Mouse (Mus musculus) layer of hippocampus, adult 2 months (tissue): ENCODE data around the gene Ppp1ca. TPM values are rescaled to one million over a fixed set of nuclear protein-coding genes. Genes with fewer than 3 reads are reported as not detected.

Experiments
- DNase-seq, 2 experiments: peaks; one replicate each; pipeline ENCODE4 v3.0.0; 2022; ENCODE audit warnings: low spot score in 2 of 2
- H3K27ac ChIP-seq: fragments of 200-600 bp; 2 replicates; pipeline ENCODE4 v1.8.1; 2022
- H3K4me3 ChIP-seq: fragments of 200-600 bp; 2 replicates; pipeline ENCODE4 v1.8.1; 2022; ENCODE audit warnings: mild to moderate bottlenecking
- CTCF ChIP-seq: fragments of 200-600 bp; conservative IDR thresholded peaks from 2 replicates; pipeline ENCODE4 v1.8.1; 2022; ENCODE audit warnings: antibody characterized with exemption, mild to moderate bottlenecking, moderate library complexity
- long read RNA-seq, 2 experiments: library from polyadenylated mRNA; stranded (forward); transcript quantifications; one replicate each; pipeline ENCODE4 v2.0.0; 2021; ENCODE audit warnings: borderline mapping rate in 2 of 2
- total RNA-seq, 2 experiments: library from RNA; stranded (reverse); gene quantifications; 2 replicates each; pipeline ENCODE4 v1.2.3; 2021

Gene Ppp1ca
- 100 to 1,000 TPM; 263 to 276 TPM for total RNA-seq
- long read RNA-seq, experiment 1, transcript Ppp1ca-201 (7 exons, 1,473 nt), result major isoform, 192 of 209 reads
- long read RNA-seq, experiment 1, partial matches to known transcripts, result 9 of 209 reads
- long read RNA-seq, experiment 1, other reads (novel, unspliced or antisense), result 7 of 209 reads
- long read RNA-seq, experiment 2, transcript Ppp1ca-201 (7 exons, 1,473 nt), result major isoform, 260 of 293 reads
- long read RNA-seq, experiment 2, partial matches to known transcripts, result 12 of 293 reads
- long read RNA-seq, experiment 2, other reads (novel, unspliced or antisense), result 19 of 293 reads

- peak within 1 kb of the TSS; percentile 99 for H3K27ac ChIP-seq
- peak; percentile 92 to 96 for DNase-seq
- peak within 1 kb of the TSS; percentile 88 for H3K4me3 ChIP-seq
- TF ChIP-seq CTCF, result peak; percentile 86
Measured at GRCm38 (mm10) chr19:4191528-4192250, at the start of gene Ppp1ca. Gene Ppp1ca, plus strand, starts transcription at chr19:4192065.

- H3K4me3 ChIP-seq, result no peak overlapping the region
- no peak overlapping the region for H3K27ac ChIP-seq
- DNase-seq, result no peak
- no peak for TF ChIP-seq CTCF
Measured at GRCm38 (mm10) chr19:4142416-4143173, 49.3 kb upstream of the Ppp1ca start.

GRCm38 (mm10) chr19:4143759-4144268 lies 48.1 kb upstream of the Ppp1ca start, which contains the start of gene Cabp4:
Gene Cabp4, minus strand, starts transcription at chr19:4144033.
- TF ChIP-seq CTCF, result no peak
- Histone ChIP-seq H3K4me3 (no peak within 1 kb of the TSS), H3K27ac (no peak within 1 kb of the TSS)
- DNase-seq, result no peak

GRCm38 (mm10) chr19:4144550-4145498 lies 47.0 kb upstream of the Ppp1ca start:
- TF ChIP-seq CTCF, result no peak

GRCm38 (mm10) chr19:4145936-4146335 lies 45.9 kb upstream of the Ppp1ca start:
- H3K4me3 ChIP-seq, result no peak overlapping the region
- TF ChIP-seq CTCF, result no peak
- H3K27ac ChIP-seq, result no peak overlapping the region
- no peak for DNase-seq

More at GRCm38 (mm10) chr19:4144550-4145498, 47.0 kb upstream of the Ppp1ca start:
- H3K27ac ChIP-seq, result no peak overlapping the region
- H3K4me3 ChIP-seq, result no peak overlapping the region
- DNase-seq, result no peak

- Histone ChIP-seq H3K27ac (peak overlapping the region; percentile 94; the same call in 1 of the 2 replicates), H3K4me3 (no peak overlapping the region)
- no peak for TF ChIP-seq CTCF
- DNase-seq, result no peak
Measured at GRCm38 (mm10) chr19:4146366-4147021, 45.4 kb upstream of the Ppp1ca start.

GRCm38 (mm10) chr19:4147022-4147405 lies 44.9 kb upstream of the Ppp1ca start:
- no peak for TF ChIP-seq CTCF
- H3K27ac ChIP-seq, result peak overlapping the region; percentile 94
- H3K4me3 ChIP-seq, result no peak overlapping the region
- DNase-seq, result no peak

GRCm38 (mm10) chr19:4147782-4148490 lies 43.9 kb upstream of the Ppp1ca start:
- no peak for DNase-seq
- no peak for TF ChIP-seq CTCF
- Histone ChIP-seq H3K27ac (peak overlapping the region; percentile 94), H3K4me3 (peak overlapping the region; percentile 90)

GRCm38 (mm10) chr19:4148491-4148806 lies 43.4 kb upstream of the Ppp1ca start, which contains the start of gene Coro1b:
Gene Coro1b, plus strand, starts transcription at chr19:4148619.
- Histone ChIP-seq H3K4me3 (peak within 1 kb of the TSS; percentile 90), H3K27ac (peak within 1 kb of the TSS; percentile 94)
- no peak for TF ChIP-seq CTCF
- DNase-seq, result peak; percentile 92 to 97

- Histone ChIP-seq H3K4me3 (peak overlapping the region; percentile 90), H3K27ac (peak overlapping the region; percentile 94)
- TF ChIP-seq CTCF, result no peak
- DNase-seq, result no peak
Measured at GRCm38 (mm10) chr19:4148819-4149218, 43.0 kb upstream of the Ppp1ca start.

GRCm38 (mm10) chr19:4149283-4149682 lies 42.6 kb upstream of the Ppp1ca start:
- DNase-seq, result no peak
- H3K4me3 ChIP-seq, result peak overlapping the region; percentile 90
- peak overlapping the region; percentile 94; the same call in 1 of the 2 replicates for H3K27ac ChIP-seq
- TF ChIP-seq CTCF, result no peak
